Mouse (Mus musculus) lung, postnatal 0 days (tissue): ENCODE data around the gene Ahnak. TPM values are rescaled to one million over a fixed set of nuclear protein-coding genes. Genes with fewer than 3 reads are reported as not detected.
A peak's percentile ranks its signal among the peaks of the same experiment; 100 is the strongest.

ENCODE experiments used
- ATAC-seq: fragments of 200-750 bp; cut with Nextera tagmentation; 2 replicates; pipeline ENCODE4 v1.8.0; 2017; ENCODE audit warnings: moderate library complexity
- DNase-seq: peaks from one replicate; pipeline ENCODE4 v3.0.0-alpha.2; 2016; ENCODE audit warnings: low spot score
- H3K27ac ChIP-seq: fragments of 300-500 bp; sonication (generic); 2 replicates; pipeline ENCODE4 v1.5.1; 2014; ENCODE audit warnings: antibody characterized with exemption, mild to moderate bottlenecking, low read length, mixed read lengths
- H3K27me3 ChIP-seq: fragments of 300-500 bp; sonication (generic); replicated peaks from 2 replicates; pipeline ENCODE4 v1.6.1; 2014; ENCODE audit warnings: low read length, mixed read lengths; ENCODE audit not compliant: insufficient read depth
- H3K36me3 ChIP-seq: fragments of 300-500 bp; sonication (generic); 2 replicates; pipeline ENCODE4 v1.6.1; 2014; ENCODE audit warnings: low read length, mixed read lengths; ENCODE audit not compliant: insufficient read depth
- H3K4me1 ChIP-seq: fragments of 300-500 bp; sonication (generic); 2 replicates; pipeline ENCODE4 v1.6.1; 2014; ENCODE audit warnings: antibody characterized with exemption, low read depth, low read length, mixed read lengths; ENCODE audit not compliant: insufficient read depth
- H3K4me2 ChIP-seq: fragments of 300-500 bp; sonication (generic); replicated peaks from 2 replicates; pipeline ENCODE4 v1.6.1; 2014; ENCODE audit warnings: low read depth, mild to moderate bottlenecking, low read length, moderate library complexity, mixed read lengths
- H3K4me3 ChIP-seq: fragments of 300-500 bp; sonication (generic); 2 replicates; pipeline ENCODE4 v1.5.1; 2014; ENCODE audit warnings: low read depth, low read length
- H3K9ac ChIP-seq: fragments of 300-500 bp; sonication (generic); replicated peaks from 2 replicates; pipeline ENCODE4 v1.6.1; 2014; ENCODE audit warnings: low read depth, mild to moderate bottlenecking
- H3K9me3 ChIP-seq: fragments of 300-500 bp; sonication (generic); 2 replicates; pipeline ENCODE4 v1.6.1; 2016; ENCODE audit warnings: low read length, mixed read lengths
- CTCF ChIP-seq: IDR thresholded peaks from 2 replicates; pipeline ENCODE4 v1.5.1; 2016; ENCODE audit warnings: antibody characterized with exemption, mild to moderate bottlenecking
- EP300 ChIP-seq: IDR thresholded peaks from 2 replicates; pipeline ENCODE4 v1.6.1; 2016; ENCODE audit warnings: antibody characterized with exemption, mild to moderate bottlenecking, control low read depth
- WGBS: fragments of 180-500 bp; shearing (Covaris S2); extraction: QIAGEN DNeasy Blood & Tissue Kit; methylation state at CpG from one replicate; pipeline ENCODE4 v1.1.7; 2014; 5-methylcytosine and 5-hydroxymethylcytosine counted together
- polyA plus RNA-seq: library from polyadenylated mRNA; unstranded; fragments of >200 nt; fragmentation: Nextera tagmentation; extraction: Ambion mirVana; gene quantifications from 2 replicates; pipeline ENCODE4 v1.2.1, GENCODE M21; 2015

Gene Ahnak
- polyA plus RNA-seq, 1 experiment from 2014 or later = 151 TPM

DNA sequence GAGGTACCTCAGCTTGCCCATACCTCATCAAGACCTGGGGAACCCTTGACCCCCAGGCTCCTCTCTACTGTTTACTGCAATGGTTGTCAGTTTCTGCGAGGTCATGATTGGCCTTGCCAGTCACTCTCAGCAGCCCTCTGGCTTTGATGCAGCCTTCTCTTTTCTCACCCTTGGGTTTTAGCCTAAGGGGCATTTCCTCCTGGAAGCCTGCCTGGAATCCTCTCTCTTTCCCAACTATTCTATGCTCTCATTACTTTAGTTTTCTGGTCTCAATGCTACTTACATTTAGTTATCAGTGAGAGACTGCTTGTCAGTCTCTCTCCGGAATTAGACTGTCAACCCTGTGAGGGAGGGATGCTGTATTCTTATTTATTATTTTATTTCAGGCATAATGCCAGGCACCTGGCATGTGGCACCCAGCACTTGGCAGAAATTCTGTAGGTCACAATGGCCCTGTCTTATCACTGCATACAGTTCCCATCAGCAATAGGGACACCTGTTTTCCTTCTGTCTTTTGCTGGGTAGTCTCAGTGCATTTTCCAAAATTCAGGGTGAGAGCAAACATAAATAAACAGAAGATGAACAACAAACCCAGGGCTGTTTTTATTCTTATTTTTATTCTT lies 40.7 kb downstream of the Ahnak start:
- TF ChIP-seq EP300 = no peak
- TF ChIP-seq CTCF = no peak
- H3K27ac ChIP-seq = no peak overlapping the region
- 63% methylated on average over 2 of the region's 2 CpGs for WGBS
- no peak overlapping the region for H3K4me2 ChIP-seq
- H3K9ac ChIP-seq = no peak overlapping the region
- ATAC-seq (no peak), DNase-seq (no peak)
- no peak overlapping the region for H3K4me3 ChIP-seq
- peaks cover 11% of the 10 kb centered on the region for H3K4me1 ChIP-seq
- H3K27me3 ChIP-seq = no peaks in the 10 kb centered on the region
- H3K9me3 ChIP-seq = no peaks in the 10 kb centered on the region
- no peaks in the 10 kb centered on the region for H3K36me3 ChIP-seq

DNA sequence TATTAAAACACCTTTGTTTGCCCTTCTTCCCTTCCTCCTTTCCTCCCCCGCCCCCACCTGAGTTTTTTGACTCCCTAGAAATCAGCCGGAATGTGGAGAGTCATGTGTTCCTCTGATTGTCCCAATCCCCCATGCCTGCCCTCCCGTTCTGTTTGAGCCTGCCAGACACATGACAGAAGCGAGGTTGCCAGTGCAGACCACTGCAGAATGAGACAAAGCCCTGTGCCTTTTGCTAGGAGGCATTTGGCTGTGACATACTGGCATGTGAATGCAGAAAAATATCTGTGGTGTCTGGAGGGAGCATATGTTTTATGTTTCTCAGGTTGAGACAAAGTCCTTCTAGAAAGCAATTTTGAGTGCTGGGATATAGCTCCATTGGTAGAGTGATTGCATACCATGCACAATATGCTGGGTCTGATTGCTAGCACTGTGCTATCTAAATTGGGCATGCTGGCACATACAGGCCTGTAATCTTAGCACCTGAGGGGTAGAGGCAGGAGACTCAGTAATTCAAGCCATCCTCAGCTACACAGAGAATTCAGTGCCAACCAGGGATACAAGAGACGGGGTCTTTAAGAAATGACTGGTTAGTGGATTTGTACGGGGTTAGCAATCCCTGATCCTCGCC lies 43.5 kb downstream of the Ahnak start:
- no peak for DNase-seq
- ATAC-seq = no peak

DNA sequence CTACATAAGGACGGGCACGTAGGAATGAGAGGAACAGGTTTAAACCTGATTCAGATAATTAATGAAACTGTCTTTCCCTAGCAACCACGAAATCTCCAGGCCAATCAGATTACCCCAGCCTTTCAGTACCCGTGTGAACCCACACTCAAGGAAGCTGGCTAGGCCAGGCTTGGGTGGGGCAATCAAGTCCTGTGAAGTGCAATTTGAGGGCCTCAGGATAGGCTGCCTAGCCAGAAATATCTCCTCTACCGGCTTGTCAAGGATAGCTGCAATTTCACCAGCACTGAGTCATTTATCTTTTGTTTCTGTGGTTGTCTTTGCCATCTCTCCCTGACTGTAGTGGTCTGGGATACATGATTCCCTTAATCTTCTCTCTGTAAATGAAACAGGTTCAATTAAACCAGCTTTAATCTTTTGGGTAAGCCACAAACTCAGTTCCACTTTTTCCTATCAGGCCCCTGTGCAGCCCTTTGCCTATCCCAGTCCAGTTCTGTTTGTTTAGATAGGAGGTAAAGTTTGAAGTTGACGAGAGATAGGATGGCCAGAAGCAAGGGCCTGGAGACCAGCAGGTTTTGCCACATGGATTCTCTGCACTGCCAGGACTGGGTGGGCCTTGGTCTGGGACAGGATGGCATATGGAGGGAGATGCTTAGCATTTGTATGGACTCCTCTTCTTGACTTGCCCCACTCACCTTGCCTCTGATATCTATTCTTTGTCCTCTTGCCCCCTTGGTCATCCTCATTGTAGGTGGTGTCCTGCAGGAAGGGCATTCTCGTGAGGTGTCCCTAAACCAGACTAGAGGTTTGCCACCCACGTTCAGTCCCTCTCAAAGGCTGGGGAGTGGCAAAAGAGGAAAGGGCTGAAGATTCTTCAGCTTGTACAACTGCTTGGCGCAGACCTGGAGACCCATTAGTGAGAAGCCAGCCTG lies 44.6 kb downstream of the Ahnak start:
- Histone ChIP-seq H3K9ac (no peak overlapping the region), H3K4me1 (peaks cover 6% of the 10 kb centered on the region; the same call in 1 of the 2 replicates), H3K4me3 (no peak overlapping the region), H3K9me3 (no peaks in the 10 kb centered on the region), H3K36me3 (no peaks in the 10 kb centered on the region), H3K27ac (no peak overlapping the region), H3K27me3 (no peaks in the 10 kb centered on the region), H3K4me2 (no peak overlapping the region)
- DNase-seq (peak; percentile 74), ATAC-seq (peak; percentile 84)
- peak; percentile 36; the same call in 1 of the 2 replicates for TF ChIP-seq EP300
- no peak for TF ChIP-seq CTCF
- WGBS = 34% methylated on average over 9 of the region's 9 CpGs

More for the DNA sequence above, 43.5 kb downstream of the Ahnak start:
- H3K4me3 ChIP-seq = no peak overlapping the region
- WGBS = 56% methylated on average over 7 of the region's 7 CpGs
- peaks cover 11% of the 10 kb centered on the region; the same call in 1 of the 2 replicates for H3K4me1 ChIP-seq
- no peak overlapping the region for H3K27ac ChIP-seq
- no peak overlapping the region for H3K4me2 ChIP-seq
- no peaks in the 10 kb centered on the region for H3K9me3 ChIP-seq
- no peaks in the 10 kb centered on the region for H3K36me3 ChIP-seq
- no peak overlapping the region for H3K9ac ChIP-seq
- H3K27me3 ChIP-seq = no peaks in the 10 kb centered on the region
- TF ChIP-seq CTCF = no peak
- TF ChIP-seq EP300 = no peak

DNA sequence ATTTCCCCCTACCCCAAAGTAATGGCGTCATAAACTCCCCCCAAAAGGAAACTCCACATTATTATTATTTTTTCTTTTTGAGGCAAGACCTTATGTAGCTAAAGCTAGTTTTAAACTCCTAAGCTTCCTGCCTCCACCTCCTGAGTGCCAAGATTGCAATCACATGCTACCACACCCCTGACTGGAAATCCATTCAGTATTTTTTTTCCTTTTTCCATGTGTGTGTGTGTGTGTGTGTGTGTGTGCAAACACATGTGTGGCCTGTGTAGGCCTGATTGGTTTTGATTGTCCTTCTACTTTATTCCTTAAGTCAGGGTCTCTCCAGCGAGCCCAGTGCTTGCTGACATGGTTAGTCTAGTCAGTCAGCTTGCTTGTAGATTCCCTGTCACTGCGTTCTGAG lies 45.4 kb downstream of the Ahnak start:
- TF ChIP-seq CTCF (no peak), EP300 (peak; percentile 33; the same call in 1 of the 2 replicates)
- no peak overlapping the region for H3K4me2 ChIP-seq
- H3K27ac ChIP-seq = no peak overlapping the region
- no peak for DNase-seq
- H3K9ac ChIP-seq = no peak overlapping the region
- ATAC-seq = no peak
- H3K4me3 ChIP-seq = no peak overlapping the region
- no peaks in the 10 kb centered on the region for H3K36me3 ChIP-seq
- 79% methylated on average over 3 of the region's 3 CpGs for WGBS
- no peaks in the 10 kb centered on the region for H3K27me3 ChIP-seq
- no peaks in the 10 kb centered on the region for H3K9me3 ChIP-seq
- H3K4me1 ChIP-seq = peaks cover 6% of the 10 kb centered on the region; the same call in 1 of the 2 replicates

DNA sequence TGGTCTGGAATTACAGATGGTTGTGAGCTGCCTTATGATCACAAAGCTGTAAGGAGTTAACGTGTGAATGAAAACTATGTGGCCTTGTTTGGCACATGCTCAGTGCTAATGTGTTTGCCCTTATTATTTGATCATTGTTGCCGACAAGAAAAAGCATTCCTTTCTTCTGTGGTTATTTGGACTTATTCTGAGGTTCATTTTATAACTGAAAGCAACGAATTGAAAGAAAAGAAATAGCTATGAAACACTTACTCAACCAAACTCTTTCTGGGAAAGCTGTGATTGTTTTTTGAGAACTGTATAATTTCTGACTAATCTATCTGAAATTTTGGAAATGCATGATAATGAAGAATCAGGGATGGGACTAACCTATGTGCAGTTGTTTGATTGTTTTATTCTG lies 46.0 kb downstream of the Ahnak start:
- ATAC-seq = no peak

DNA sequence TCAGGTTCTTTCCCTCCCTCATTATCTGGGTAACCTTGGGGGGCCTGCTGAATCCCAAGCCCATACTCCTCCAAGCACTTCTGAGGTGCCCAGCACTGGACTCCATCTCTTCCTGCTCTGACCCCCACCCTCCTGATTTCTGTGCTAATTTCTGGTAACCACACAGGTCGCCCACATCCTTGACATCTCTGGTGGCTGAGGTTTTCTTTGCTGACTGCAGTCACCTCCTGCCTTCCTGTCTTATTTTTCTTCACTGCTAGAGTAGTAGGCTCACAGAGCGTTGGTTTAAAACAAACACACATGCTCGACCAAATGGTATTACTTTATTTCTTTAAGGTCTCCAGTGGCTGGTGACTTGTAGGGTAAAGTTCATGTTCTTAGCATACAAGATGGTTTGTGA lies 49.1 kb downstream of the Ahnak start:
- no peak for ATAC-seq
- no peak for DNase-seq
- Histone ChIP-seq H3K36me3 (no peaks in the 10 kb centered on the region), H3K27me3 (no peaks in the 10 kb centered on the region), H3K9ac (no peak overlapping the region), H3K4me2 (no peak overlapping the region), H3K4me3 (no peak overlapping the region), H3K9me3 (no peaks in the 10 kb centered on the region), H3K27ac (no peak overlapping the region), H3K4me1 (peaks cover 6% of the 10 kb centered on the region; the same call in 1 of the 2 replicates)
- 57% methylated on average over 3 of the region's 3 CpGs for WGBS
- TF ChIP-seq CTCF (no peak), EP300 (no peak)

More for the DNA sequence above, 46.0 kb downstream of the Ahnak start:
- Histone ChIP-seq H3K9me3 (no peaks in the 10 kb centered on the region), H3K4me1 (peaks cover 6% of the 10 kb centered on the region; the same call in 1 of the 2 replicates), H3K27ac (no peak overlapping the region), H3K4me3 (no peak overlapping the region), H3K4me2 (no peak overlapping the region), H3K9ac (no peak overlapping the region), H3K36me3 (no peaks in the 10 kb centered on the region), H3K27me3 (no peaks in the 10 kb centered on the region)
- 36% methylated on average over 3 of the region's 3 CpGs for WGBS
- TF ChIP-seq CTCF (no peak), EP300 (no peak)
- no peak for DNase-seq
